Mouse (Mus musculus) heart, postnatal 36 days (tissue): ENCODE data around the gene Slc28a1. TPM values are rescaled to one million over a fixed set of nuclear protein-coding genes. Genes with fewer than 3 reads are reported as not detected.

ENCODE experiments used
- DNase-seq, 2 experiments: peaks; one replicate each; pipeline ENCODE4 v3.0.0; 2021 to 2022
- intact Hi-C: fragments of 180-260 bp; cut with DNase I; formaldehyde crosslinking; loops from one replicate; pipeline ENCODE4 v1.15.1; 2025
- total RNA-seq, 2 experiments: library from RNA; stranded (reverse); gene quantifications; 2 replicates each; pipeline ENCODE4 v1.2.3; 2021

The Slc28a1 gene
- total RNA-seq: under 1 TPM in 1 of 2 experiments, not detected in 1; 0.16 TPM

DNA sequence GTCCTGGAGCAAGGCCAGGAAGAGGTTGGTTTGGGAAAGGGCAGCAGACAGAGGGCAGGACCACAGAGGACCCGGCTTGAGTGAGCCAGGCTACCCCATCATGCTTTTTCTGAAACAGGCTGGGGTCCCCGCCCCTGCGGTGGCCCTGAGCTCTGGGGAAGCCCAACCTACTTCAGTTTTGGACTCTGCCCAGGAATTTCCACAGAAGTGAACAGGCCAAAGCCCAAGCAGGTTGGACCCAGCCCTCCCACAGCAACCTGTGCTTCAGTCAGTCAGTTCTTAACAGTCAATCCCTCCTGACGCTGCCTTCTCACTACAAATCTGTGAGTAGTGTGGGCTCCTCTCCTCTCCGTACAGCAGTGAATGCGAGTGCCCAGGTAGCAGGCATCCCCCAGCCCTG is at the start of gene Slc28a1:
TSS of gene Slc28a1 (plus strand) at position 245 of the 400 bp plus-strand sequence.
- no peak for DNase-seq
- intact Hi-C loops: no loop called here

DNA sequence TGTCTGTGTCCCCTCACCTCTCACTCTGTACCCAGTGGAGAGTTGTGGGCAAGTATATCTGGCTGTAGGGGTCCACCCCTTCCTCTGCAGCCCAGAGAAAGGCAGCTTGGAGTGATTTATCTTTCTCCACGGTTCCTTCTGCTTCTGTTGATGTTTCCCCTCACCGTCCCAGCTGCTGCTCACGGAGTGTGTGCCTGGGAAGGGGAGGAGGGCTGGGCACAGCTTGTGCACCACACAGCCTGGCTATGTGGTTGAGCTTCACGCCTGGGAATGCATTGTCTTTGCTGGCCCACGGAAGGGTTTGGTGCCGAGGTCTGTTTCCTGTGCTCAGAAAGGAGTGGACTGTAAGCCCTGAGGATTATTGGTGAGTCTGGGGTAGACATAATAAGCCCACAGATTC is 47.9 kb upstream of the Slc28a1 start:
- intact Hi-C loops: no loop called here
- DNase-seq: no peak

DNA sequence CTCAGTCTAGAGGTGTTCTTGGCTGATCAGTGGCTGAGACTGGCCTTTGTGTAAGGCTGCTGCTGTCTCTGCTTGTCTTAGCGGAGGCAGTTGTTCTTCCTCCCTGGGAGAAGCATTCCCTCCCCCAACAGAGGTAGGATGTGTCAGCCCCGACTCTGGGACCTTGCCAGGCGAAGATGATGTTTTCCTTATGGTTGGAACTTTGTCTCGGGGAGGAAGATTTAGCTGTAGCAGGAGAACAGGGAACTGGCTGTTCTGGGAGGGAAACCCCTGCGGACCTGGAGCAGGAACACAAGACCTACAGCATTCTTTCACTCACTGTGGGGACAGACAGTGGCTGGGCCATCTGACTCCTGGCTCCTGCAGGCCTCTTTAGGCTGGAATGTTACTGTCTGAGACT is 42.1 kb upstream of the Slc28a1 start:
- intact Hi-C loops: loop anchor here (5.0 kb wide), 1 partner anchor 65 kb away; no protein-coding TSS in a partner anchor
- DNase-seq: peak; percentile 73 to 89

DNA sequence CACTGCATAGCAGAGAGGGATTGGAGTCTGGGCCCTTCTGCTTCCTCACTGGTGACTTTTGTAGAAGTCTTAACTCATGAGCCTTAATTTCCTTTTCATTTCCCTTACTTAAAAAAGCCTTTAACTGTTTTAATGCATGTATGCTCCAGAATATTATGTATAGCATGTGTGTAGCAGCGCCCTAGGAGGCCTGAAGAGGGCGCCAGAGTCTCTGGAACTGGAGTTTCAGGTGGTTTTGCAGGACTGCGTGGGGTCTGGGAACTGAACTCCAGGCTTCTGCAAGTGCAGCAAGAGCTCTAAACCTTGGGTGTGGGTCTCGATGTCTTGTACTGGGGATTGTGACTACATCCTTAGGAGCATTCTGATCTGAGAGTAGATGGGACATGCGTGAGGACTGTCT is 41.3 kb upstream of the Slc28a1 start:
- intact Hi-C loops: loop anchor here (5.0 kb wide), 1 partner anchor 64 kb away; no protein-coding TSS in a partner anchor
- no peak for DNase-seq

DNA sequence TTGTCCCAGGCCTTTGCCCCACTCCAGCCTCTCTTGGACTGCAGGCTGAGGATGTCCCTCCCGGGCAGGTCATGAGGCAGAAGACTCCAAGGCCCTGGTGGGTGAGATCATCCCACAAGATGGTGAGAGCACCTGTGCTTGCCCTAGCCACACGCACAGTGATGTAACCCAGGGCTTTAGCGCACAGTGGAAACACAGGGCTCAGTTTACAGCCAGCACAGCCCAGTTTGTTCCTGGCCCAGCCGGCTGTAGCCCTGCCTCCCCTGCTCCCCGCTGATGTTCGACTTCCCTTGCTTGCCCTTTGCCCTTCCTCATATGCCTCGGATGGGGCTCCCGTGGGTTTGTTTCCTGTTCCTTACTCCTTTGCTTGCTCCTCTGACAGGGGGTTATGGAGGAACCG is 40.1 kb upstream of the Slc28a1 start:
- no peak for DNase-seq
- intact Hi-C loops: loop anchor here (5.0 kb wide), 1 partner anchor 63 kb away; no protein-coding TSS in a partner anchor

DNA sequence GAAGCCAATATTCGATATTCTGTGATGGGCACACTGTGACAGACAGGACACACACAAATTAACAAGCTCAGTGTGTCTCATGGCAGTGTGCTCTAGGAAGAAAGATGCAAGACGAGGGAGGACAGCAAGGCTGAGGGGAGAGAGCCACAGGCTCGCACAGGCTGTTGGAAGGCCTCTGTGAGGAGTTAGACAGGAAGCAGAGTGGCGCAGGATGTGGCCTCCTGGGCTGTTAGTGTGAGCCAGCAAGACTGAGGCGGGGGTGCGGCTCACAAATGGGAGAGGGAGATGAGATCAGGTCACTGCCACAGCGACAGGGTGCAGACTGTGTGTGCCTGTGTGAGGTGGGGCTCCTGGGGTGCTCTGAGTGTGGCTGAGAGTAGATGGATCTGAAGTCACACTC is 39.3 kb upstream of the Slc28a1 start:
- intact Hi-C loops: no loop called here
- DNase-seq: no peak

DNA sequence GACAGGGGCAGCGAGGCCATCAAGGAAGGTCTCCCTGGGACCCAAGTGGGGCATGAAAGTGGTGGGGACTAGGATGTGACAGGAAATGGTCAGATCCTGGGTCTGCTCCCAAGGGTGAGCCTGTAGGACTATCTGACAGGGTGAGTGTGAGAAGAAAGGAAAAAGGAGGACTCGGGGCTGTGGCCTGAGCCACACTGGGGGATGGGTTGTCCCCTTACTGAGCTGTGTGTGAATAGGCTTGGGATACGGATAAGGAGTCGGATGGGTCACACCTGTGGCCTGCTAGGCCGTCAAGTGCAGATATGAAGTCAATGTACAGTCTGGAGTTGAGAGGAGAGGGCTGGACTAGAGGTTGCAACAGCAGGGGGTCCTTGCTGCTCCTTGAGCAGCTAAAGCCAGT is 38.9 kb upstream of the Slc28a1 start:
- intact Hi-C loops: no loop called here
- no peak for DNase-seq

DNA sequence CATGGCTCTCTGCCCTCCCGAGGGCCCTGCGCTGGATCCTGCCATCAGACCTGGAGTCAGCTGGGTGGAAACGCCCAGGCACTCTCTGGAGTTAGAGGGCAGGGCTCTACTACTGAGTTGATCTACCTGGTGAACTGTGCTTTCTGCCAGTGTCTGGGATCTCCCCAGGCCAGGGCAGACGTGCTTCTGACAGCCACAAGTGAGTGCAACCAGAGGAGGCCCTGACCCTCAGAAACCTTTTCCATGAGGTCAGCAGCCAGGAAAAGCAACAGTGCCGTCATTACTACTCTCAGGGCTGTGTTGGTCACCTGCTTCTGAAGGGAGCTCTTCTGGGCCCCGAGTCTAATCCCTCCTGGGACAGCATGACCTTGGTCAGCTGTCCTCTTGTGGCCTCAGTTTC is 37.6 kb upstream of the Slc28a1 start:
- DNase-seq: peak in 1 of 2 experiments; percentile 43
- intact Hi-C loops: no loop called here

DNA sequence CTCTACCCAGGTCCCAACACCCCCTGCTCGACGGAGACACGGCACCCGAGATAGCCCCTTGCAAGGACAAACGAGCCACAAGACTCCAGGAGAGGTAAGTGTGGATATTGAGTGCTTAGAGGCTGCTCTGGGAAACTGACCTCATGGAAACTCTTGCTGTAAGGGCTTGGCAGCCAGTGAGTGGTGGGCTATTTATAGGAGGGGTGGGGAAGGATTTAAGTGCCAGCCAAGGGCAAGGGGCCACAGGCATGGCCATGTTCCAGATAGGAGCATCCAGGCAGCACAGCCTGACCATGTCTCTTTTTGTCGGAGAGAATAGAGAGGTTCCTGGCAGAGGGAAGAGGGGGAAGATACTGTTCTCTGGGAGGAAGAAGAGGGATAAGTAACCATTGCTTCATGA is 35.9 kb upstream of the Slc28a1 start:
- DNase-seq: peak in 1 of 2 experiments; percentile 58

DNA sequence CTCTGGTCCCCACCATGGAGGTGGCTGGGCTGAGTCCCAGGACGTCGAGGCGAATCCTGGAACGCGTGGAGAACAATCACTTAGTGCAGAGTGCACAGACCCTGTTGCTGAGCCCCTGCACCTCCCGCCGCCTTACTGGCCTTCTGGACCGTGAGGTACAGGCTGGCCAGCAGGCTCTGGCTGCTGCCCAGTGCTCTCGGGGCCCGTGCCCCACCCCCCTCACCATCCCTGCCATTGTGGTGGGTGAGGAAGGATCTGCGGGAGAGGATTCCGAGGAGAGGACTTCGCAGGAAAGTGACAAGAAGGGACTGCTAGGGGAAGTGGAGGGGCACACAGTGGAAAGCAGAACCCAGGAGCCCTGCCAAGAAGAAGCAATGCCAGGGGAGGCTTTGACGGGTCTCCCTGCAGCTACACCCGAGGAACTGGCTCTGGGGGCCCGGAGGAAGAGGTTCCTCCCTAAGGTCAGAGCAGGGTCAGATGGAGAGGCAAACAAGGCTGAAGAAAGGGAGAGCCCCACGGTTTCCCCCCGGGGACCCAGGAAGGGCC is 21.1 kb upstream of the Slc28a1 start:
- DNase-seq: no peak
- intact Hi-C loops: no loop called here

More for the DNA sequence above, 35.9 kb upstream of the Slc28a1 start:
- intact Hi-C loops: no loop called here

DNA sequence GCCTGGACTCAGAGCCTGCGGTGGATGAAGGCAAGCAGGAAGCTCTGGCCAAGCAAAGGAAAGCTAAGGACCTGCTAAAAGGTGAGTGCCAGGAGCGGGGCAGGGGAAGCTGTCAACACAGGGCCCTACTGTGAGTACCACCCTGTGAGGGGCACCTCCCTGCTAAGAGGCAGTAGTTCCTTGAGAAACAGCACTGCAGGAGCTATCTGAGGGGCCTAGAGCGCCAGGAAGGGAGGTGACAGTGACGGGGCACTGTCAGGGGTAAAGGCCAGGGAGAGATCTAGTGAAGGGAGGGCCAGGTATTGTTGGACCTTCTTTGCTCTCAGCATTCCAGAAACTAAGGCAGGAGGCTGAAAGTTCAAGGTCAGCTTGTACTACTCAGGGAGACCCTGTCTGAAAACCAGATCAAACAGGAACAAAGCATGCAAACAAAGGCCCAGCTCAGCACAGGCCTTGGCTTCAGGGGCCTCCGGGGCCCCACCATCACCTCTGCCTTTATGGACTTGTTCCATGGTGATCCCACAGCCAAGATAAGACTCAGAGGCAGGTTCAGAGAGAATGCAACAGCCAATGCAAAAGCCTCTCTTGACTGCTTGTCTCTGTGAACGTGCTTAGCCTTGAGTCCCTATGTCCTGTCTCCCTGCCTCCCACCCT is 20.4 kb upstream of the Slc28a1 start:
- intact Hi-C loops: no loop called here
- no peak for DNase-seq

DNA sequence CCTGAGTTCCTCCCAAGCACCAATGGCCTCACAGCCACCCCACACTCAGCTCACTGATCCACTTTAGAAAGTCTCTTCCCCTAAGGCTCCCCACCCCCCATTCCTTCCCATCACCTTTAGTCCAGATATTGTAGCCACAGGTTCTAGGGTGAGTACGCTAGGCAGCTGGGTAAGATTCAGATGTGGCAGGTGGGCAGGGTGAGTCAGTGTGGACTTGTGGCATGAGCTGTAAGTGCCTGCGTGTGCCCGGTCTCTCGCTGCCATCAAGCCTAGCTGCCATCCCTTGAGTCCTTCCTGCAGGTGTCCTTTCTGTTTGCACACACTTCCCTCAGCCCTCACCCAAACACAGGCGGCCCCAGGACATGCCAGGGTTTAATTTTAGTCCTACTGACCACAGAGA is 14.3 kb upstream of the Slc28a1 start:
- DNase-seq: no peak
- intact Hi-C loops: no loop called here

DNA sequence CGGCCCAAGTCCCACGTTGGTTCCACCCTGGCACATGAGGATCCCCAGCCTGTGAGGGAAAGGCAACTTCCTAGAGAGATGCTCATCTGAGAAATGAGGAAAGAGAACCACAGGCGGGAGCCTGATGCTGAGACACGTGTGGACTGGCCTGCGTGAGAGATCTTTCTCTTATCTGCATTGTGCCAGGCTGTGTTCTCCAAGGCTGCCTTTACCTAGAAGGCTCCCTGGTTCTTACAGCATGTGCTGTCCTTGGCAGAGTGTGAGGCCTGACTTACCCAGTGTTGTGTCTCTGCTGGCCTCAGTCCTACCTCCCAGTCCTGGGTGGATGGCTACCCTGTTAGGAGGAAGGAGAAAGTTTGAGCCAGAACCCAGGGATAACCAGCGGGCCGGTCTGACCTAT is 11.7 kb upstream of the Slc28a1 start:
- DNase-seq: no peak
- intact Hi-C loops: no loop called here

DNA sequence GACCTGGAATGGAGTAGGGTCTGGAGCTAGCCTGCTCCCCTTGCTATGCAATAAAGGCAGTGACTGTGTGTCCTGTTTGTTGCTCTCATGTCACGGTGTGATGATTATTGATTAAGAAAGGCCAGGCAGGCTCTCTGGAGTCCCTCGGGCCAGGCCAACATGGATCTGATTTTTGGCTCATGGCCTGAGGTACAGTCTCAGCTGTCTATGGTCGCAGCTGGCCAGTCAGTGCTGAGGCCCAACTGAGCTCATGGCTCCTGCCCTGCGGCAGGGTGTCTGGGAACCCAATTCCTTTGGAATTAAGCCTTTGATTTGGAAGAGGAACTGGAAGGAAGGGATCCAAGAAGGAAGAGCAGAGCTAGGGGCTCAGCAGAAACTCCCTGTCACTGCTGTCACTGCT is 9.1 kb upstream of the Slc28a1 start:
- DNase-seq: no peak
- intact Hi-C loops: no loop called here

DNA sequence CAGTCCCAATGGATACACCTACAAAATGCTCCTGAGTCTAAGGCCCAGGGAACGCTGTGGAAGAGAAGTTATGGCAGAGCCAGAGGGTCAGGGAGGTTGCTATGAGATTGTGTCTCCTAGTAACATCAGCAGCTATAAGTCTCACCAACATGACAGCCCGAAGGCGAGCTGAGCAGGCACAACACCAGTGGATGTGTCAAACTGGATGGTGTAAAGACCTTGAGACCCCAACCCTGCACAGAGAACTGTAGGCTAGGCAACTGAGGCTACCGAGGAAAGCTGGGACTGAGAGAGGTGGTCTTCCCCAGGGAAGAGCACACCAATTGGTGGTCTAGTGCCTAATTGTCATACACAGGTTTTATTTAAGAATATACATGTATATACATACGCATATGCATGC is 6.4 kb upstream of the Slc28a1 start:
- intact Hi-C loops: no loop called here
- DNase-seq: no peak

DNA sequence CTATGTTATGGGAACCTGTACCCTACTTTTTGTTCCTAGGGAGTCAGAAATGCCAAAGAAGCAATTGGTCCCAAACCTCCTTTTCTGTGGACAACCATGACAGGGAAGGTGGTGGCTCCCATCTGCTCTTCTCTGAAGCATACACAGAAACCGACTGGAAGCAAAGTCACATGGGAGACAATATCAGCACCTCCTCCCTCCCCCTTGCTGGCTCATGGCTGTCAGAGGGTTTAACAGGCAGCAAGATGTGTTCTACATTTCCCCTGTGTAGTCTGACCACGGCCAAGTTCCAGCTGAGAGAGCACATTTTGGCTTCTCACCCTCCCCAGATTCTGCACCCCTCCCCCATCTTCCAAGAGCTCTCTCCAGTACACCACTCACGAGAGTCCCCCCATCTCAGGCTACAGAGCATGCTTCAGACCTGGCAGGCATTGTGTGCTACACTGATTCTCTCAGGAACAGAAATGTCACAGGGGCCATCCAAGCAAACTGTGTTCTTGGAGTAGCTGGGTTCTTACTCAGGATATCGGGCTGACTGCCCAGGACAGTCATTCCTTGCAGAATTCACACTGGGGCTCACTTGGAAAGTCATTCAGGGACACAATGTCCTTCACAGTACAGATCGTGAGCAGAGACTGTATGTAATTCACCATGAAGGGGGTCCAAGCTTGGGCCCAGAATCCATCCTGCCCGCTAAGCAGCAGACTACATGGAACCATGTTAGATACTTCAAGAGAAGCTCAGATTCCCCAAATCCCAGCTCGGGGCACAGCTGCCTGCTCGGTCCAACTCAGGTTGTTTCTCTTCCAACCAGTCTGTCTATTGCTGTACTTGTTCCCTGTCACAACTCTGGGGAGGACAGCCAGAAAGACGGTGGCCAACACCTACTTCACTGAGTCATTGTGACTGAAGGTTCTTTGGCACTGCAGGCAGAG is 4.6 kb upstream of the Slc28a1 start:
- peak; percentile 71 to 83 for DNase-seq
- intact Hi-C loops: loop anchor here (2.0 kb wide), 1 partner anchor 25 kb away; no protein-coding TSS in a partner anchor

DNA sequence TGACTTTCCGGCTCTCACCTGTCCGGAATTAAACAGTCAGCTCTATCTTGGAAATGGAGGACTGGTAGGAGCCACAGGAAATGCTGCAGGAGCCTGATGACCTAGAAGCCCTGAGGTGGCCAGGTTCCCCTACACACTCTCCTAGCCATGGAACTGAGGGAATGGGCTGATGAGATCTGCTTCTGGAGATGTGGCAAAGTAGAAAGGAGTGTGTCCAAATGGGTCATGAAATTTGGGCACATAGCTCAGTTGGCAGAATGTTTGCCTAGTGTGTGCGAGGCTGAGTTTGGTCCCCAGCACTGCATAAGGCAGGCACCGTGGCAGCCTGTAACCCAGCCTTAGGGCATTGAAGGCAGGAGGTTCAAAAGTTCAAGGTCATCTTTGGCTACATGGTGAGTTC is 3.8 kb upstream of the Slc28a1 start:
- no peak for DNase-seq
- intact Hi-C loops: loop anchor here (2.0 kb wide), 1 partner anchor 24 kb away; no protein-coding TSS in a partner anchor

DNA sequence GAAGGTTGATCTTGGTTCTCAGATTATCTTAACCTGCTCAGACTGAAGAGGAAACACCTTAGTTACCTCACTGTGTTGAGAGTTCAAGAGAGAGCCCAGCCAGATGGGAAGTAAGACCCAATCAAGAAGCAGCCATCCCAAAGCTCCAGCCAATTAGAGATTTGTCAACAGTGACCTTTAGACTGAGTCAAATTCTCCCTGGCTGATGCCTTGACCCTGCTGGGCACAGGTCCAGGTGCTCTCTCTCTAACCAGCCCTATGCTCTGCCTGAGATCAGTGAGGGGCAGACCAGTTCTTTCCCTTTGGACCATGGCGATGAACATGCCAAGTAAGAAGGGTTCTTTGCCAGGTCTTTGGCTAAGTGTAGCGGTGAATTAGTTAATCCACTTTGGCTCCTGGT is 2.9 kb upstream of the Slc28a1 start:
- DNase-seq: peak in 1 of 2 experiments; percentile 29
- intact Hi-C loops: loop anchor here (2.0 kb wide), 1 partner anchor 23 kb away; no protein-coding TSS in a partner anchor

DNA sequence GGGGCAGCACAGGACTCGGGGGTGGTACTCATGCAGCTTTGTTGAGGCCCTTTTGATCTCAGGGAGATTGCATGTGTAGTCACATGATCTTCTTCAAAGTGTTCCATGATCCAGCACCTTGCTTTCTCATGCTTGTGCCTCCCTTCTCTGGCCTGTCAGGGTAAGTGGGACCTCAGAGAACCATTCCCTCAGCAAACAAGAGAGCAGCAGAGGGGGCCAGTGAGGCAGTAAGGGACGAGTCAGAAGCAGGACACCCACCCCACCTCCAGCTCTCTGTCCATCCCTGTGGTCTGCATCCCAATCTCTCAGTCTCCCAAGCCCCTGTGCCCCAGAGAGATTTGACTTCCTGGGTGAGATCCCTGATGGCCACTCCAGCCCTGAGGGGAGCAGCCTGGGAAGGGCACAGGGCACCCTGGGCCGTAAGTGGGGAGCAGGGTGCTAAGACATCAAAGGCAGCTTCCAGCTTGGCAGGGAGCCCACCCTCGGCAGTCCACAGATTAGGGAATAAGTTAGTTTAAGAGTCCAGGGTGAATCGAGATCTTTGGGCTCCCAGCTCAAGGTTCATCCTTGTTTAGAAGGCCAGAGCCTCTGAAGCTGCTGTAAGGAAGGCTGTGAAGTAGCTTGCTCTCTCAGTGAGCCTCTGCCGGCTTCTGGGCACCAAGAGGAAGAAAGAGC is 1.8 kb upstream of the Slc28a1 start:
- intact Hi-C loops: no loop called here
- peak in 1 of 2 experiments; percentile 28 for DNase-seq

DNA sequence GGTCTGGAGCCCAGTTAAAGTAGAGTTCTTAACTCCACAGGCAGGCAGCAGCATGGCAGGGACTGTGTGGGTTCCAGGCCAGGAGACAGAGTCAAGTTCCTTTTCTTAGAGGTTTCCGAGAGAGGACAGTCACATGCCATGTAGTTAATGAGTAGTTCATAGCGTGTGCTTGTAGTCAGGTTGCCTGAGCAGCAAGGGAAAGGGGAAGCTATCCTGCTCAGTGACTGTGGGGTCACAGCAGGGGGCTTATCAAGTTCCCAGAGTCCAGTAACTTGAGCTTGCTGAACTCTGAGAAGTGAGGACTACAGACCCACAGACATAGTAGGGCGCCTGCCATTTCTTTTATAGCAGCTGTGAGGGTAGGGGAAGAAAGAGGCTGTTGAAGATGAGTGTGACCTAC is 6.5 kb downstream of the Slc28a1 start:
- no peak for DNase-seq
- intact Hi-C loops: no loop called here

DNA sequence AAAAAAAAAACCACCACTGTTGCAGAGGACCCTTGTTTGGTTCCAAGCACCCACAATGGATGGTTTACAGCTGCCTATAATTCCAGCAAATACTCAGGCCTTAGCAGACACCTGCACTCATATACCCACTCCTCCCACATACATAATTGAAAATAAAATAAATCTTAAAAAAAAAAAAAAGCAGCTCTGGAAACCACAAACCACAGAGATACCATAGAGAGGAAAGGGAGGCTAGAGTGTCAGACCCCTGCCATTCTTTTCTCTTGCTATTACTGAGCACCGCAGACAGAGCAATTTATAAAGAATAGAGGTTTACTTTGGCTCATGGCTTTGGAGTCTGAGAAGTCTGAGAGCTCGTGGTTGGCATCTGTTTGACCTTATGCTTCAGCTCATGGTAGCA is 8.2 kb downstream of the Slc28a1 start:
- DNase-seq: no peak
- intact Hi-C loops: no loop called here
